Mouse (Mus musculus) liver, adult 2 months (tissue): ENCODE measurements around the gene E2f8. TPM values are rescaled to one million over a fixed set of nuclear protein-coding genes. Genes with fewer than 3 reads are reported as not detected.

Experiments
- DNase-seq: peaks from one replicate; pipeline ENCODE4 v3.0.0-alpha.2; 2011; ENCODE audit warnings: low read depth, low spot score; ENCODE audit errors: extremely low read depth
- H3K27ac ChIP-seq: fragments of 200-500 bp; replicated peaks from 2 replicates; pipeline ENCODE4 v1.5.1; 2012; ENCODE audit warnings: low read depth, mild to moderate bottlenecking, control low read depth, inconsistent platforms, low read length; ENCODE audit not compliant: insufficient read depth
- H3K27me3 ChIP-seq: fragments of 200-500 bp; 2 replicates; pipeline ENCODE4 v1.6.1; 2012; ENCODE audit warnings: mild to moderate bottlenecking, moderate library complexity, low read length, inconsistent platforms; ENCODE audit not compliant: control insufficient read depth, insufficient read depth
- H3K36me3 ChIP-seq: fragments of 200-500 bp; 2 replicates; pipeline ENCODE4 v1.6.1; 2012; ENCODE audit warnings: low read length, inconsistent platforms; ENCODE audit not compliant: control insufficient read depth, insufficient read depth
- H3K4me1 ChIP-seq: fragments of 200-500 bp; 2 replicates; pipeline ENCODE4 v1.6.1; 2011; ENCODE audit warnings: low read length; ENCODE audit not compliant: control insufficient read depth, insufficient read depth
- H3K4me3 ChIP-seq: fragments of 200-500 bp; 2 replicates; pipeline ENCODE4 v1.5.1; 2011; ENCODE audit warnings: low read depth, mild to moderate bottlenecking, control low read depth, low read length, moderate library complexity; ENCODE audit not compliant: insufficient read depth
- H3K79me2 ChIP-seq: fragments of 200-500 bp; 2 replicates; pipeline ENCODE4 v1.6.1; 2012; ENCODE audit warnings: inconsistent platforms, mild to moderate bottlenecking, low read length, moderate library complexity; ENCODE audit not compliant: control insufficient read depth, insufficient read depth
- H3K9ac ChIP-seq: fragments of 200-500 bp; 2 replicates; pipeline ENCODE4 v1.6.1; 2012; ENCODE audit warnings: low read depth, mild to moderate bottlenecking, control low read depth, inconsistent platforms, low read length
- CTCF ChIP-seq: fragments of 200-500 bp; IDR thresholded peaks from 2 replicates; pipeline ENCODE4 v1.5.1; 2011; ENCODE audit warnings: low read depth, low read length, control low read depth
- POLR2A ChIP-seq: fragments of 200-500 bp; IDR thresholded peaks from 2 replicates; pipeline ENCODE4 v1.6.1; 2011; ENCODE audit warnings: low read length, control low read depth; ENCODE audit not compliant: insufficient read depth; ENCODE audit errors: extremely low read depth
- WGBS: fragments of 180-500 bp; shearing (Covaris S2); methylation state at CpG from one replicate; pipeline ENCODE4 v1.1.7; 2018; 5-methylcytosine and 5-hydroxymethylcytosine counted together
- polyA plus RNA-seq: library from polyadenylated mRNA; depleted of rRNA; stranded (reverse); fragments of >200 nt; gene quantifications from 2 replicates; pipeline ENCODE4 v1.2.3, GENCODE M21; 2012
- total RNA-seq: library from RNA; depleted of rRNA; stranded (reverse); fragments of >200 nt; gene quantifications from 2 replicates; pipeline ENCODE4 v1.2.3, GENCODE M21; 2014

Gene E2f8
- total and polyA plus RNA-seq, 2 experiments = 0.83 to 2.6 TPM

DNA sequence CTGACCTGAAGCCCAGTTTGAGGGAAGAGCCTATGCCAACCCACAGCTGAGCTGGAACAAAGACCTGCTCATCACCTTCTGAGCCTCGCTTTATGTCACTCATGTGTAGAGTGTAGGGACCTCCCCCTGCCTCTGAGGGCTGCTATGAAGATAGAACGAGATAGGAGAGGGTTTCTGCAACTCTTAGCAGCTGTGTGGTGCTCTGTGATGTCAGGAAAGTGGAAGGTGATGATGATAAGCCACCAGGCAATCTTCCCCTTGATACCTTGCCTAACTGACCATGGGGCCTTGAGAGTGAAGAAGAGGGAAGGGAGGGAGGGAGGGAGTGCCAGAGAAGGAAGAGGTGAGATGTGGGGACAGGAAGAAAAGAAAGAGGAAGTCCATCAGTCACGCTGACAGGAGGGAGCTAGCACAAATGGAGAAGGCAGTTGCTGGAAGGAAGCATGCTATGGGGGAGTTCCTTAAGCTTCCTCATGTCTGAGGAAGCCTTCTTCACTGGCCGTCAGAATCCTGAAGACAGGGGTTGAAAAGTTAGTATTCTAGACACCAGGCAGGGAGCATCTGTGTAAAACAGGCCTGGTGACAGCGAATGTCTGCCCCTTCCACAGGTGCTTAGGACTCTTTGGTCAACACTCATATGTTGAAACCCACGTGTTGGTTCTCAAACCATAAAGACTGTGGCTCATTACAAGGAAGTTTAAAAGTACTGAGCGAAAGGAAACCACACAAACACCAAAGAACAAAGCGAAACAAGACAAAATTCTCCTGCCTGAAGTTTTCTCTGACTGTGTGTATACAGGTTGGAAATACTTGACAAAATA lies 27.3 kb upstream of the E2f8 start, which contains the start of gene Nav2:
Nav2 (plus strand) TSS at position 196 of the 821 bp plus-strand sequence.
- DNase-seq = peak; percentile 39
- WGBS = 67% methylated on average over 8 of the region's 8 CpGs
- Histone ChIP-seq H3K9ac (no peak within 1 kb of the TSS), H3K79me2 (no peaks in the 10 kb centered on the region), H3K4me3 (no peak within 1 kb of the TSS), H3K27me3 (no peaks in the 10 kb centered on the region), H3K36me3 (no peaks in the 10 kb centered on the region), H3K4me1 (no peaks in the 10 kb centered on the region), H3K27ac (0 out of 2 replicates have a peak within 1 kb of the TSS, but pooled peaks have one; percentile 7)
- TF ChIP-seq POLR2A (no peak), CTCF (no peak)

GRCm38 (mm10) chr7:48902454-48902853 lies 21.1 kb upstream of the E2f8 start:
- no peak for TF ChIP-seq POLR2A
- no peak for TF ChIP-seq CTCF
- 79% methylated on average over 2 of the region's 2 CpGs for WGBS
- DNase-seq = no peak
- Histone ChIP-seq H3K4me3 (no peak overlapping the region), H3K9ac (no peak overlapping the region), H3K36me3 (no peaks in the 10 kb centered on the region), H3K79me2 (no peaks in the 10 kb centered on the region), H3K27ac (no peak overlapping the region), H3K4me1 (no peaks in the 10 kb centered on the region; the same call in 1 of the 2 replicates), H3K27me3 (no peaks in the 10 kb centered on the region)

- no peak for DNase-seq
- WGBS = 75% methylated on average over 8 of the region's 8 CpGs
- H3K36me3 ChIP-seq = no peaks in the 10 kb centered on the region
Measured at GRCm38 (mm10) chr7:48900408-48901167, 19.2 kb upstream of the E2f8 start.

GRCm38 (mm10) chr7:48898416-48898815 lies 17.0 kb upstream of the E2f8 start:
- H3K4me3 ChIP-seq = no peak overlapping the region
- no peak for TF ChIP-seq CTCF
- no peak for TF ChIP-seq POLR2A
- no peaks in the 10 kb centered on the region for H3K27me3 ChIP-seq
- H3K27ac ChIP-seq = no peak overlapping the region
- no peak for DNase-seq
- 66% methylated on average over 9 of the region's 9 CpGs for WGBS
- H3K9ac ChIP-seq = no peak overlapping the region
- H3K4me1 ChIP-seq = no peaks in the 10 kb centered on the region; the same call in 1 of the 2 replicates
- H3K79me2 ChIP-seq = no peaks in the 10 kb centered on the region
- H3K36me3 ChIP-seq = no peaks in the 10 kb centered on the region

More at GRCm38 (mm10) chr7:48900408-48901167, 19.2 kb upstream of the E2f8 start:
- Histone ChIP-seq H3K27me3 (no peaks in the 10 kb centered on the region), H3K27ac (no peak overlapping the region), H3K9ac (no peak overlapping the region), H3K4me3 (no peak overlapping the region), H3K79me2 (no peaks in the 10 kb centered on the region), H3K4me1 (no peaks in the 10 kb centered on the region; the same call in 1 of the 2 replicates)
- TF ChIP-seq CTCF = no peak
- TF ChIP-seq POLR2A = no peak

- H3K4me1 ChIP-seq = no peaks in the 10 kb centered on the region; the same call in 1 of the 2 replicates
- no peaks in the 10 kb centered on the region for H3K36me3 ChIP-seq
- no peak overlapping the region for H3K9ac ChIP-seq
- 78% methylated on average over 24 of the region's 24 CpGs for WGBS
- no peaks in the 10 kb centered on the region for H3K27me3 ChIP-seq
- DNase-seq = no peak
- H3K27ac ChIP-seq = no peak overlapping the region
- no peak for TF ChIP-seq CTCF
- TF ChIP-seq POLR2A = no peak
- no peaks in the 10 kb centered on the region for H3K79me2 ChIP-seq
- H3K4me3 ChIP-seq = no peak overlapping the region
Measured at GRCm38 (mm10) chr7:48897539-48898163, 16.3 kb upstream of the E2f8 start.
